8 mouse cellular contexts compared by ENCODE assay signal in the genomic region with DNA sequence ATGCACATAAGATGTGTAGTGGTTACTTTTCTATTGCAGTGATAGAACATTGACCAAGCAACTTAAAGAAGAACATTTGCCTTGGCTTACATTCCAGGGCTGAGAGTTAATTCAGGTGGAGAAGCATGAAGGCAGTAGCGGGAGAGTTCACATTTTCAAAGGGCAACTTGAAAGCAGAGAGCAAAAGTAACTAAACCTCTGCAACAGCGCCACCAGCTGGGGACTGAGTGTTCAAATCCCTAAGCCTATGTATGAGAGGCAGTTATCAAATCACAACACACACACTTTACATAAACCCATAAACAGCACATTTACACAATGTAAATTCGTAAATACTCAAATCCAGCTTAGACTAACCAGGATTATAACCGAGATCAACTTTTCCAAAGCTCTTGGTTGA. TPM values are rescaled to one million over a fixed set of nuclear protein-coding genes. Genes with fewer than 3 reads are reported as not detected.
A peak's percentile ranks its signal among the peaks of the same experiment; 100 is the strongest.
DNase-seq lines count a peak whose midpoint lies in the region; ATAC-seq and TF ChIP-seq lines count a peak whose summit lies in the region.

No protein-coding gene starts in this region.

- TF ChIP-seq POLR2A in bone marrow, adult 2 months (IDR thresholded peaks at IDR 0.05; ENCODE audit: borderline replicate concordance, control insufficient read depth, low read depth, low read length), result no peak
- TF ChIP-seq POLR2A in thymus, adult 2 months (IDR thresholded peaks at IDR 0.05; ENCODE audit: control insufficient read depth, extremely low read depth, insufficient read depth, low read length, poor library complexity), result no peak

- peaks cover 16% of the 10 kb centered on the region for H3K36me3 ChIP-seq in kidney, embryonic 15.5 days
- peaks cover 5% of the 10 kb centered on the region; the same call in 1 of the 2 replicates for H3K36me3 ChIP-seq in hindbrain, postnatal 0 days (ENCODE audit: insufficient read depth, low read length)
- H3K36me3 ChIP-seq in thymus, adult 2 months (ENCODE audit: control insufficient read depth, insufficient read depth, low read length), result peaks cover 6% of the 10 kb centered on the region

- H3K9ac ChIP-seq in kidney, embryonic 15.5 days, result no peak overlapping the region
- H3K9ac ChIP-seq in hindbrain, postnatal 0 days (replicated peaks; ENCODE audit: low read length), result no peak overlapping the region

- no peaks in the 10 kb centered on the region for H3K27me3 ChIP-seq in kidney, embryonic 15.5 days
- no peaks in the 10 kb centered on the region for H3K27me3 ChIP-seq in hindbrain, postnatal 0 days (ENCODE audit: insufficient read depth, low read length)
- no peaks in the 10 kb centered on the region for H3K27me3 ChIP-seq in thymus, adult 2 months (ENCODE audit: control insufficient read depth, insufficient read depth, low read length)

- TF ChIP-seq CTCF in bone marrow, adult 2 months (IDR thresholded peaks at IDR 0.05; ENCODE audit: control insufficient read depth, insufficient read depth, low read length), result peak; percentile 30
- peak; percentile 84 for TF ChIP-seq CTCF in hindbrain, postnatal 0 days (IDR thresholded peaks at IDR 0.05; ENCODE audit: low read depth)
- TF ChIP-seq CTCF in thymus, adult 2 months (IDR thresholded peaks at IDR 0.05; ENCODE audit: borderline replicate concordance, control insufficient read depth, extremely low read depth, insufficient read depth, low read length, poor library complexity), result no peak

- H3K4me1 ChIP-seq in kidney, embryonic 15.5 days, result peaks cover 12% of the 10 kb centered on the region
- no peaks in the 10 kb centered on the region; the same call in 1 of the 2 replicates for H3K4me1 ChIP-seq in bone marrow, adult 2 months (ENCODE audit: control insufficient read depth, insufficient read depth, low read length)
- peaks cover 6% of the 10 kb centered on the region; the same call in 1 of the 2 replicates for H3K4me1 ChIP-seq in hindbrain, postnatal 0 days (ENCODE audit: insufficient read depth, low read length)
- no peaks in the 10 kb centered on the region; the same call in 1 of the 2 replicates for H3K4me1 ChIP-seq in thymus, adult 2 months (replicated peaks; ENCODE audit: control insufficient read depth, insufficient read depth, low read length)

- H3K4me2 ChIP-seq in kidney, embryonic 15.5 days, result no peak overlapping the region
- H3K4me2 ChIP-seq in hindbrain, postnatal 0 days (ENCODE audit: low read depth, low read length), result no peak overlapping the region

- ATAC-seq in kidney, embryonic 15.5 days (replicated peaks; ENCODE audit: low FRiP score), result no peak
- ATAC-seq in erythroid progenitor cell, adult 5-6 weeks (replicated peaks; ENCODE audit: low FRiP score, poor library complexity, severe bottlenecking), result peak; percentile 36; the same call in 1 of the 2 replicates
- no peak for ATAC-seq in hindbrain, postnatal 0 days
- peak; percentile 45; the same call in 1 of the 2 replicates for ATAC-seq in neutrophil, adult 5-6 weeks (ENCODE audit: extremely low read depth, insufficient number of reproducible peaks, low FRiP score, poor library complexity, severe bottlenecking)

- peak; percentile 84 for DNase-seq in kidney, adult 18-20 months
- peak; percentile 91 for DNase-seq in hindbrain, postnatal 0 days (ENCODE audit: low spot score)
- DNase-seq in left cerebral cortex, postnatal 25 days (ENCODE audit: low spot score in 2 of 2), result peak; percentile 81 to 86
- peak; percentile 82 for DNase-seq in thymus, adult 2 months

- no peak overlapping the region for H3K4me3 ChIP-seq in kidney, embryonic 15.5 days (replicated peaks)
- H3K4me3 ChIP-seq in bone marrow, adult 2 months (replicated peaks; ENCODE audit: control insufficient read depth, low read depth, low read length), result no peak overlapping the region
- no peak overlapping the region for H3K4me3 ChIP-seq in hindbrain, postnatal 0 days (ENCODE audit: low read length)
- no peak overlapping the region for H3K4me3 ChIP-seq in thymus, adult 2 months (ENCODE audit: control insufficient read depth, insufficient read depth, low read length)

- WGBS in kidney, embryonic 15.5 days, result 20% methylated on average over 4 of the region's 4 CpGs
- 14% methylated on average over 4 of the region's 4 CpGs for WGBS in bone marrow, adult 2 months
- 10% methylated on average over 4 of the region's 4 CpGs for whole genome bisulfite sequencing in hindbrain, postnatal 0 days
- 22% methylated on average over 4 of the region's 4 CpGs for WGBS in thymus, adult 2 months

- intact Hi-C loops in left cerebral cortex, postnatal 25 days (cut with DNase I), result loop anchor here (1.0 to 5.0 kb wide), 5 partner anchors 67 to 917 kb away; a partner anchor contains a TSS

- no peaks in the 10 kb centered on the region for H3K9me3 ChIP-seq in kidney, embryonic 15.5 days (replicated peaks)
- H3K9me3 ChIP-seq in hindbrain, postnatal 0 days (ENCODE audit: low read length), result no peaks in the 10 kb centered on the region

- H3K27ac ChIP-seq in kidney, embryonic 15.5 days, result no peak overlapping the region
- H3K27ac ChIP-seq in bone marrow, adult 2 months (ENCODE audit: control insufficient read depth, insufficient read depth, low read depth, low read length, poor library complexity), result no peak overlapping the region
- H3K27ac ChIP-seq in hindbrain, postnatal 0 days, result no peak overlapping the region
- H3K27ac ChIP-seq in thymus, adult 2 months (ENCODE audit: control insufficient read depth, insufficient read depth, low read length), result no peak overlapping the region

RNA-seq across cellular contexts. Expression of a gene that starts 1.7 kb away (rescaled TPM):
- polyA plus RNA-seq in kidney, embryonic 15.5 days (2015; fragmentation: Nextera tagmentation; extraction: Ambion mirVana), result 189 and 197 TPM in 2 replicates
- 51.7 and 63.7 TPM in 2 replicates for polyA plus RNA-seq in bone marrow, adult 2 months (2011; ENCODE audit: insufficient read depth, insufficient read length, low replicate concordance, missing spikeins)
- total RNA-seq in erythroid progenitor cell, adult 5-6 weeks (2015; ENCODE audit: low replicate concordance), result 125 and 145 TPM in 2 replicates
- total RNA-seq in erythroid progenitor cell, adult 5-6 weeks (2017; ENCODE audit: low replicate concordance), result 108 and 197 TPM in 2 replicates
- 54.6 and 60.7 TPM in 2 replicates for total RNA-seq in hindbrain, postnatal 0 days (2014; rRNA removed)
- polyA plus RNA-seq in hindbrain, postnatal 0 days (2015; fragmentation: Nextera tagmentation; extraction: Ambion mirVana), result 204 and 220 TPM in 2 replicates
- 10 to 100 TPM; 59.4 to 69.3 TPM for total RNA-seq in left cerebral cortex, postnatal 25 days (2021)
- total RNA-seq in neutrophil, adult 5-6 weeks (2017), result 75.9 and 94.6 TPM in 2 replicates
- polyA plus RNA-seq in thymus, adult 2 months (2012; rRNA removed), result 38.5 and 39.0 TPM in 2 replicates

Comparison
In these comparisons a context has a peak if more than half of its experiments do, and no peak if none do; other contexts are left out.
1. ATAC-seq: peak in erythroid progenitor cell, adult 5-6 weeks (single experiment) and neutrophil, adult 5-6 weeks (single experiment); none in kidney, embryonic 15.5 days (single experiment) and hindbrain, postnatal 0 days (single experiment).
2. Peak in every context shown above with its lines, with median percentiles within 50 percentile points of each other: DNase-seq.